Mouse (Mus musculus): ENCODE measurements around the gene Grm1. TPM values are rescaled to one million over a fixed set of nuclear protein-coding genes. Genes with fewer than 3 reads are reported as not detected.

The Grm1 gene
- polyA plus RNA-seq, 1 experiment from 2014 or later: 0.09 TPM

GRCm38 (mm10) chr10:10761274-10761673, 320.9 kb downstream of the Grm1 start:
- no peak for ATAC-seq
- Histone ChIP-seq H3K27me3 (replicated peaks; ENCODE audit: control insufficient read depth, insufficient read depth, low read length) (no peaks in the 10 kb centered on the region), H3K4me2 (ENCODE audit: low read depth, low read length) (no peak overlapping the region), H3K4me3 (ENCODE audit: low read length) (no peak overlapping the region), H3K4me1 (ENCODE audit: control insufficient read depth, insufficient read depth, low read length) (no peaks in the 10 kb centered on the region), H3K36me3 (ENCODE audit: control insufficient read depth, insufficient read depth, low read length) (no peaks in the 10 kb centered on the region), H3K9me3 (ENCODE audit: control insufficient read depth, low read length) (no peaks in the 10 kb centered on the region), H3K9ac (ENCODE audit: low read depth, low read length) (no peak overlapping the region), H3K27ac (ENCODE audit: low read length) (no peak overlapping the region)
- WGBS: 45% methylated on average over 1 of the region's 1 CpGs

GRCm38 (mm10) chr10:10760801-10761200, 321.4 kb downstream of the Grm1 start:
- H3K4me1 ChIP-seq (ENCODE audit: control insufficient read depth, insufficient read depth, low read length): no peaks in the 10 kb centered on the region
- no peaks in the 10 kb centered on the region for H3K9me3 ChIP-seq (ENCODE audit: control insufficient read depth, low read length)
- H3K4me3 ChIP-seq (ENCODE audit: low read length): no peak overlapping the region
- no peaks in the 10 kb centered on the region for H3K27me3 ChIP-seq (replicated peaks; ENCODE audit: control insufficient read depth, insufficient read depth, low read length)
- no peak for ATAC-seq
- H3K9ac ChIP-seq (ENCODE audit: low read depth, low read length): no peak overlapping the region
- H3K4me2 ChIP-seq (ENCODE audit: low read depth, low read length): no peak overlapping the region
- no peaks in the 10 kb centered on the region for H3K36me3 ChIP-seq (ENCODE audit: control insufficient read depth, insufficient read depth, low read length)
- no peak overlapping the region for H3K27ac ChIP-seq (ENCODE audit: low read length)
- 66% methylated on average over 2 of the region's 2 CpGs for WGBS

GRCm38 (mm10) chr10:10751033-10751432, 331.1 kb downstream of the Grm1 start:
- Histone ChIP-seq H3K4me3 (ENCODE audit: low read length) (no peak overlapping the region), H3K9me3 (ENCODE audit: control insufficient read depth, low read length) (no peaks in the 10 kb centered on the region), H3K27me3 (replicated peaks; ENCODE audit: control insufficient read depth, insufficient read depth, low read length) (no peaks in the 10 kb centered on the region), H3K4me1 (ENCODE audit: control insufficient read depth, insufficient read depth, low read length) (no peaks in the 10 kb centered on the region), H3K36me3 (ENCODE audit: control insufficient read depth, insufficient read depth, low read length) (no peaks in the 10 kb centered on the region), H3K27ac (ENCODE audit: low read length) (no peak overlapping the region), H3K9ac (ENCODE audit: low read depth, low read length) (no peak overlapping the region), H3K4me2 (ENCODE audit: low read depth, low read length) (no peak overlapping the region)
- no peak for ATAC-seq
- 83% methylated on average over 1 of the region's 1 CpGs for WGBS

- H3K36me3 ChIP-seq (ENCODE audit: control insufficient read depth, insufficient read depth, low read length): no peaks in the 10 kb centered on the region
- WGBS: 65% methylated on average over 1 of the region's 1 CpGs
- H3K4me2 ChIP-seq (ENCODE audit: low read depth, low read length): no peak overlapping the region
- H3K4me1 ChIP-seq (ENCODE audit: control insufficient read depth, insufficient read depth, low read length): no peaks in the 10 kb centered on the region
- no peaks in the 10 kb centered on the region for H3K9me3 ChIP-seq (ENCODE audit: control insufficient read depth, low read length)
- no peak overlapping the region for H3K4me3 ChIP-seq (ENCODE audit: low read length)
- no peak overlapping the region for H3K9ac ChIP-seq (ENCODE audit: low read depth, low read length)
- H3K27me3 ChIP-seq (replicated peaks; ENCODE audit: control insufficient read depth, insufficient read depth, low read length): no peaks in the 10 kb centered on the region
- ATAC-seq: no peak
- H3K27ac ChIP-seq (ENCODE audit: low read length): no peak overlapping the region
Observed at GRCm38 (mm10) chr10:10744097-10744496, 338.1 kb downstream of the Grm1 start.

GRCm38 (mm10) chr10:10742172-10742571, 340.0 kb downstream of the Grm1 start:
- no peak overlapping the region for H3K4me3 ChIP-seq (ENCODE audit: low read length)
- WGBS: 93% methylated on average over 2 of the region's 2 CpGs
- H3K9ac ChIP-seq (ENCODE audit: low read depth, low read length): no peak overlapping the region
- H3K4me2 ChIP-seq (ENCODE audit: low read depth, low read length): no peak overlapping the region
- ATAC-seq: no peak
- H3K27ac ChIP-seq (ENCODE audit: low read length): no peak overlapping the region
- H3K4me1 ChIP-seq (ENCODE audit: control insufficient read depth, insufficient read depth, low read length): no peaks in the 10 kb centered on the region
- no peaks in the 10 kb centered on the region for H3K27me3 ChIP-seq (replicated peaks; ENCODE audit: control insufficient read depth, insufficient read depth, low read length)
- H3K9me3 ChIP-seq (ENCODE audit: control insufficient read depth, low read length): no peaks in the 10 kb centered on the region
- H3K36me3 ChIP-seq (ENCODE audit: control insufficient read depth, insufficient read depth, low read length): no peaks in the 10 kb centered on the region

- Histone ChIP-seq H3K27me3 (replicated peaks; ENCODE audit: control insufficient read depth, insufficient read depth, low read length) (no peaks in the 10 kb centered on the region), H3K4me2 (ENCODE audit: low read depth, low read length) (no peak overlapping the region), H3K9ac (ENCODE audit: low read depth, low read length) (no peak overlapping the region), H3K4me3 (ENCODE audit: low read length) (no peak overlapping the region), H3K4me1 (ENCODE audit: control insufficient read depth, insufficient read depth, low read length) (no peaks in the 10 kb centered on the region), H3K36me3 (ENCODE audit: control insufficient read depth, insufficient read depth, low read length) (no peaks in the 10 kb centered on the region), H3K9me3 (ENCODE audit: control insufficient read depth, low read length) (no peaks in the 10 kb centered on the region), H3K27ac (ENCODE audit: low read length) (no peak overlapping the region)
- ATAC-seq: no peak
- WGBS: 99% methylated on average over 5 of the region's 5 CpGs
Observed at GRCm38 (mm10) chr10:10741314-10741713, 340.8 kb downstream of the Grm1 start.

GRCm38 (mm10) chr10:10740729-10741128, 341.4 kb downstream of the Grm1 start:
- H3K4me1 ChIP-seq (ENCODE audit: control insufficient read depth, insufficient read depth, low read length): no peaks in the 10 kb centered on the region
- 70% methylated on average over 3 of the region's 3 CpGs for WGBS

GRCm38 (mm10) chr10:10737041-10737681, 345.0 kb downstream of the Grm1 start:
- H3K36me3 ChIP-seq (ENCODE audit: control insufficient read depth, insufficient read depth, low read length): no peaks in the 10 kb centered on the region
- H3K4me3 ChIP-seq (ENCODE audit: low read length): no peak overlapping the region
- no peaks in the 10 kb centered on the region for H3K4me1 ChIP-seq (ENCODE audit: control insufficient read depth, insufficient read depth, low read length)
- H3K4me2 ChIP-seq (ENCODE audit: low read depth, low read length): no peak overlapping the region
- no peak for ATAC-seq
- no peaks in the 10 kb centered on the region for H3K9me3 ChIP-seq (ENCODE audit: control insufficient read depth, low read length)
- no peak overlapping the region for H3K27ac ChIP-seq (ENCODE audit: low read length)
- WGBS: 48% methylated on average over 1 of the region's 1 CpGs
- no peaks in the 10 kb centered on the region for H3K27me3 ChIP-seq (replicated peaks; ENCODE audit: control insufficient read depth, insufficient read depth, low read length)
- no peak overlapping the region for H3K9ac ChIP-seq (ENCODE audit: low read depth, low read length)

More at GRCm38 (mm10) chr10:10740729-10741128, 341.4 kb downstream of the Grm1 start:
- Histone ChIP-seq H3K9ac (ENCODE audit: low read depth, low read length) (no peak overlapping the region), H3K27ac (ENCODE audit: low read length) (no peak overlapping the region), H3K27me3 (replicated peaks; ENCODE audit: control insufficient read depth, insufficient read depth, low read length) (no peaks in the 10 kb centered on the region), H3K4me3 (ENCODE audit: low read length) (no peak overlapping the region), H3K4me2 (ENCODE audit: low read depth, low read length) (no peak overlapping the region), H3K36me3 (ENCODE audit: control insufficient read depth, insufficient read depth, low read length) (no peaks in the 10 kb centered on the region), H3K9me3 (ENCODE audit: control insufficient read depth, low read length) (no peaks in the 10 kb centered on the region)
- no peak for ATAC-seq

- 51% methylated on average over 5 of the region's 5 CpGs for whole genome bisulfite sequencing
- H3K27me3 ChIP-seq (replicated peaks; ENCODE audit: control insufficient read depth, insufficient read depth, low read length): no peaks in the 10 kb centered on the region
- H3K4me2 ChIP-seq (ENCODE audit: low read depth, low read length): no peak overlapping the region
- no peaks in the 10 kb centered on the region for H3K36me3 ChIP-seq (ENCODE audit: control insufficient read depth, insufficient read depth, low read length)
- no peak overlapping the region for H3K27ac ChIP-seq (ENCODE audit: low read length)
- H3K4me3 ChIP-seq (ENCODE audit: low read length): no peak overlapping the region
- H3K9me3 ChIP-seq (ENCODE audit: control insufficient read depth, low read length): no peaks in the 10 kb centered on the region
- no peak for ATAC-seq
- H3K9ac ChIP-seq (ENCODE audit: low read depth, low read length): no peak overlapping the region
- no peaks in the 10 kb centered on the region for H3K4me1 ChIP-seq (ENCODE audit: control insufficient read depth, insufficient read depth, low read length)
Observed at GRCm38 (mm10) chr10:10734561-10734960, 347.6 kb downstream of the Grm1 start.

GRCm38 (mm10) chr10:10733092-10733491, 349.1 kb downstream of the Grm1 start:
- no peak overlapping the region for H3K27ac ChIP-seq (ENCODE audit: low read length)
- no peaks in the 10 kb centered on the region for H3K36me3 ChIP-seq (ENCODE audit: control insufficient read depth, insufficient read depth, low read length)
- ATAC-seq: no peak
- H3K27me3 ChIP-seq (replicated peaks; ENCODE audit: control insufficient read depth, insufficient read depth, low read length): no peaks in the 10 kb centered on the region
- H3K4me3 ChIP-seq (ENCODE audit: low read length): no peak overlapping the region
- no peaks in the 10 kb centered on the region for H3K9me3 ChIP-seq (ENCODE audit: control insufficient read depth, low read length)
- no peak overlapping the region for H3K4me2 ChIP-seq (ENCODE audit: low read depth, low read length)
- 79% methylated on average over 5 of the region's 5 CpGs for WGBS
- H3K9ac ChIP-seq (ENCODE audit: low read depth, low read length): no peak overlapping the region
- no peaks in the 10 kb centered on the region for H3K4me1 ChIP-seq (ENCODE audit: control insufficient read depth, insufficient read depth, low read length)

All from intestine, embryonic 16.5 days (tissue).